Mouse (Mus musculus) myocyte (in vitro differentiated cells): ENCODE measurements around the gene Lpar1. TPM values are rescaled to one million over a fixed set of nuclear protein-coding genes. Genes with fewer than 3 reads are reported as not detected.

Source experiments
- H3K27me3 ChIP-seq: one replicate; pipeline ENCODE4 v1.6.1; 2011; ENCODE audit not compliant: control insufficient read depth, insufficient read depth, insufficient read length
- H3K36me3 ChIP-seq: one replicate; pipeline ENCODE4 v1.6.1; 2011; ENCODE audit not compliant: control insufficient read depth, insufficient read depth
- H3K4me2 ChIP-seq: one replicate; pipeline ENCODE4 v1.6.1; 2011; ENCODE audit warnings: low read depth, control low read depth
- H3K4me3 ChIP-seq: one replicate; pipeline ENCODE4 v1.5.1; 2011; ENCODE audit warnings: mild to moderate bottlenecking, control low read depth, moderate library complexity
- H3K79me2 ChIP-seq: one replicate; pipeline ENCODE4 v1.6.1; 2011; ENCODE audit not compliant: control insufficient read depth, insufficient read depth
- H3ac ChIP-seq: one replicate; pipeline ENCODE4 v1.6.1; 2011; ENCODE audit not compliant: control insufficient read depth, insufficient read length
- CEBPB ChIP-seq: IDR thresholded peaks from 2 replicates; pipeline ENCODE4 v1.6.1; 2011; ENCODE audit warnings: mild to moderate bottlenecking, moderate library complexity; ENCODE audit not compliant: poor library complexity, insufficient read depth, severe bottlenecking
- E2F4 ChIP-seq: IDR thresholded peaks from one replicate; pipeline ENCODE4 v1.6.1; 2011; ENCODE audit warnings: mild to moderate bottlenecking, control low read depth, moderate library complexity; ENCODE audit not compliant: insufficient read depth
- MAX ChIP-seq: IDR thresholded peaks from one replicate; pipeline ENCODE4 v1.6.1; 2011; ENCODE audit warnings: low read depth, mild to moderate bottlenecking, control low read depth
- MYOD1 ChIP-seq, 3 experiments: IDR thresholded peaks; one replicate each; pipeline ENCODE4 v1.6.1; 2011; ENCODE audit warnings: control low read depth in 2 of 3, low read depth in 2 of 3, mild to moderate bottlenecking in 2 of 3, moderate library complexity in 1 of 3; ENCODE audit not compliant: insufficient read length in 2 of 3, control insufficient read depth in 1 of 3
- MYOG ChIP-seq, 3 experiments: IDR thresholded peaks; one replicate each; pipeline ENCODE4 v1.6.1; 2011; ENCODE audit warnings: control low read depth in 2 of 3, low read depth in 2 of 3, mild to moderate bottlenecking in 2 of 3; ENCODE audit not compliant: insufficient read length in 2 of 3, control insufficient read depth in 1 of 3, insufficient read depth in 1 of 3
- POLR2A ChIP-seq: IDR thresholded peaks from one replicate; pipeline ENCODE4 v1.6.1; 2011; ENCODE audit warnings: low read depth, mild to moderate bottlenecking, control low read depth, moderate library complexity; ENCODE audit not compliant: insufficient read length
- POLR2AphosphoS2 ChIP-seq: IDR thresholded peaks from one replicate; pipeline ENCODE4 v1.6.1; 2011; ENCODE audit warnings: low read depth, control low read depth; ENCODE audit not compliant: insufficient read length
- REST ChIP-seq: IDR thresholded peaks from one replicate; pipeline ENCODE4 v1.6.1; 2011; ENCODE audit warnings: mild to moderate bottlenecking, control low read depth, moderate library complexity; ENCODE audit not compliant: insufficient read depth, insufficient read length
- SRF ChIP-seq: IDR thresholded peaks from one replicate; pipeline ENCODE4 v1.6.1; 2011; ENCODE audit warnings: low read depth; ENCODE audit not compliant: control insufficient read depth, insufficient read length
- TCF12 ChIP-seq: IDR thresholded peaks from one replicate; pipeline ENCODE4 v1.6.1; 2011; ENCODE audit warnings: mild to moderate bottlenecking, control low read depth; ENCODE audit not compliant: poor library complexity, insufficient read depth, severe bottlenecking
- TCF3 ChIP-seq: IDR thresholded peaks from one replicate; pipeline ENCODE4 v1.6.1; 2011; ENCODE audit warnings: low read depth, control low read depth; ENCODE audit not compliant: insufficient read length
- USF1 ChIP-seq: IDR thresholded peaks from one replicate; pipeline ENCODE4 v1.6.1; 2011; ENCODE audit warnings: low read depth, mild to moderate bottlenecking, control low read depth, moderate library complexity
- polyA plus RNA-seq: library from polyadenylated mRNA; unstranded; fragments of >200 nt; fragmentation: generic; extraction: Trizol; gene quantifications from one replicate; pipeline ENCODE4 v1.2.1, GENCODE M21; 2012; ENCODE audit warnings: missing spikeins

The Lpar1 gene
- polyA plus RNA-seq, 1 experiment: 14.1 TPM

DNA sequence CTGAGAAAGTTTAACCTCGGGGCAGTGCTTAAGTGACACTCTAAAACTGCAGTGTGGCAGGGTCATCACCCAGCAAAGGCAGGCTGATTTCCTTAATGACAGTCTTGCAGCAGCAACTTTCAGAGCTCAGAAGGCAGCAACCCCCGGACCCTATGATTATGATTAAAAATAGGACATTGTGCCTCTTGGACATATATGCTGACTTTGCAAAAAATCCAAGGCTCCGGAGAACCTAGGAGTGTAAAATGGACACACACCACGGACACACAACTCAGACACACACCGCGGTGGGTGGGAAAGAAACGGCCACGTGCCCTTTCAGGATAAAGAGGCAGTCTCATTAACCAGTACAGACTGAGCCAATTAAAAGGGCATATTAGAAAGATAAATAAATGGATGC is 57.0 kb downstream of the Lpar1 start:
- Histone ChIP-seq H3K36me3 (no peaks in the 10 kb centered on the region), H3K4me3 (no peak overlapping the region), H3ac (no peak overlapping the region), H3K79me2 (no peaks in the 10 kb centered on the region), H3K27me3 (no peaks in the 10 kb centered on the region), H3K4me2 (no peak overlapping the region)
- TF ChIP-seq MYOD1 (IDR thresholded peaks at IDR 0.05; ENCODE audit: control insufficient read depth in 1 of 3, insufficient read length in 2 of 3, low read depth in 2 of 3): no peak
- TF ChIP-seq REST: no peak
- TF ChIP-seq TCF12: no peak
- no peak for TF ChIP-seq CEBPB
- no peak for TF ChIP-seq E2F4
- TF ChIP-seq USF1: no peak

DNA sequence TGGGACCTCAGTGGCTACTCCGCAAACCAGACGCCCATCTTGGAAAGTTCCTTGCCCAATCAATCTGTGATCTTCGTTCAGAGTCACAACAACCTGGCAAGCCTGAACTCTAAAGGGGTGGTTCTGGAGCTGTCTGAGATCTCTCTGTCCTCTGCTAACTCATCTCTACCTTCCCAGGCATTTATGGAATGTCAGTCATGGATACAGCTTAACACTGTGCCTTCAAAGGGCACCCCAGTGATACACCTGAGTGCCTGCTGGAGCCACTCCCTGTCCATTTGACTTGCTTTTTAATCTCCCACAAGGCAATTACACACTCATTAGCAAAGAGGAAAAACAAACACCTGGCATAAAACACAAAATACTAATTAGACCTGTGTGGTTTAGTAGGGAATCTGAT is 62.0 kb downstream of the Lpar1 start:
- H3K27me3 ChIP-seq: no peaks in the 10 kb centered on the region
- H3K4me3 ChIP-seq: no peak overlapping the region
- H3K36me3 ChIP-seq: no peaks in the 10 kb centered on the region
- no peak overlapping the region for H3K4me2 ChIP-seq
- TF ChIP-seq MAX (no peak), CEBPB (no peak), SRF (no peak), POLR2A (no peak), USF1 (no peak), TCF12 (no peak), TCF3 (no peak), MYOD1 (IDR thresholded peaks at IDR 0.05; ENCODE audit: control insufficient read depth in 1 of 3, insufficient read length in 2 of 3, low read depth in 2 of 3) (no peak)
- peaks cover 7% of the 10 kb centered on the region for H3K79me2 ChIP-seq
- no peak overlapping the region for H3ac ChIP-seq

DNA sequence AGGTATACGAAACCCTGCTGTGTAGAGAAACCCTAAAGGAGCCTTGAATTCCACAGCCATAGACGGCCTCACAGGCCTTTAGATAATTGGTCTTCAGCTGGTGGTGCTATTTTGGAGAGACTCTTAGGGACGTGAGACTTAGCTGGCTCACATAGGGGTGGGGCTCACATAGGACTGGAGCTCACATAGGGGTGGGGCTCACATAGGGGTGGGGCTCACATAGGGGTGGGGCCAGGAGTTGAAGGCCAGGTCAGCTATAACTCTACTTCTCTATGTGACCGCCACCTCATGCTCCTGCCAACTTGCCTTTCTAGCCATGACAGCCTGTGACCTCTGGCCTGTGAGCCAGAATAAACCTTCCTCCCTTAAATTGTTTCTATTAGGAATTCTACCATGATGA is 63.3 kb downstream of the Lpar1 start:
- Histone ChIP-seq H3K27me3 (no peaks in the 10 kb centered on the region), H3K4me2 (no peak overlapping the region), H3K36me3 (no peaks in the 10 kb centered on the region), H3K4me3 (no peak overlapping the region), H3ac (no peak overlapping the region), H3K79me2 (peaks cover 7% of the 10 kb centered on the region)
- TF ChIP-seq USF1: no peak
- no peak for TF ChIP-seq POLR2AphosphoS2
- no peak for TF ChIP-seq MYOD1 (IDR thresholded peaks at IDR 0.05; ENCODE audit: control insufficient read depth in 1 of 3, insufficient read length in 2 of 3, low read depth in 2 of 3)
- no peak for TF ChIP-seq MYOG (IDR thresholded peaks at IDR 0.05; ENCODE audit: control insufficient read depth in 1 of 3, insufficient read depth in 1 of 3, insufficient read length in 2 of 3, low read depth in 2 of 3)
- TF ChIP-seq TCF12: no peak
- TF ChIP-seq MAX: no peak
- no peak for TF ChIP-seq REST
- TF ChIP-seq E2F4: no peak

DNA sequence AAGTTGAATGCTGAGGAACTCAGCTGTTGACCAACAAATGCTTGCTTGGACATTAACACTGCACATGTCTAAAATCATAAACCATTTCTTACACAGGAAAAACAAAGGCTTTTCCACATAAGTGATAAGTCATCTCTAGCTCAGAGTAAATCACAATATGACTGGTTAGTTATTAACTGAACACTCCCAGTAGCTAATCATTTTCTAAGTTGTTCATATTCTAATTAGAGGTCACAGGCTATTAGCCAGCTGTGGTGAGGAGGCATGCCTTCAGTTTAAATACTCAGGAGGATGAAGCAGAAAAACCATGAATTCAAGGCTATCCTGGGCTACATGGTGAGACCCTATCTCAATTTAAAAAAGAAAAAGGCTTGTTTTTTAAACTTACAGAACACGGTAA is 75.1 kb downstream of the Lpar1 start:
- H3K36me3 ChIP-seq: peaks cover 3% of the 10 kb centered on the region
- H3ac ChIP-seq: no peak overlapping the region
- no peak overlapping the region for H3K4me3 ChIP-seq
- TF ChIP-seq POLR2A (no peak), USF1 (no peak), MYOG (IDR thresholded peaks at IDR 0.05; ENCODE audit: control insufficient read depth in 1 of 3, insufficient read depth in 1 of 3, insufficient read length in 2 of 3, low read depth in 2 of 3) (no peak), SRF (no peak)
- H3K79me2 ChIP-seq: peaks cover 25% of the 10 kb centered on the region
- H3K4me2 ChIP-seq: peak overlapping the region; percentile 64
- H3K27me3 ChIP-seq: no peaks in the 10 kb centered on the region

DNA sequence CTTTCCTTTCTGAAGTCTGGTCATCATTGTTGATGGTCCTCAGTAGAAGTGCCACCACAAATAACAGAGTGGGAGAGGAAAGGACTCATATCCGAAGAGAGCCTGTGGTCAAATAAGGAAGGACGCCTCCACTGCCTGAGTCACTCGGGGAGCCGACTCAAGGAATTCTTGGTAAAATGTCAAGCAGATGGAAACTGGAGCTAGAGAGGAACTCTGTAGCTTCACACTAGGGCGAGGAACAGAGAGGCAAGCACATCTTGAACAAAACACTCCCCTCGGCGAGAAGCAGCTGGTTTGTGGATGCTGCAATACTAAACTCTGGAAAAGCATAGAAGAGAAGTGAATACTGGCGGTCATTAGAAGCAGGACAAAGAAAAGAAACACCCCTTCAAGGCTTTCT is 76.0 kb downstream of the Lpar1 start:
- Histone ChIP-seq H3K4me3 (no peak overlapping the region), H3K4me2 (peak overlapping the region; percentile 64), H3K36me3 (no peaks in the 10 kb centered on the region), H3K79me2 (peaks cover 25% of the 10 kb centered on the region), H3K27me3 (no peaks in the 10 kb centered on the region), H3ac (no peak overlapping the region)
- TF ChIP-seq E2F4 (no peak), MYOG (IDR thresholded peaks at IDR 0.05; ENCODE audit: control insufficient read depth in 1 of 3, insufficient read depth in 1 of 3, insufficient read length in 2 of 3, low read depth in 2 of 3) (no peak), MYOD1 (IDR thresholded peaks at IDR 0.05; ENCODE audit: control insufficient read depth in 1 of 3, insufficient read length in 2 of 3, low read depth in 2 of 3) (peak in 1 of 3 experiments; percentile 39)
